Mouse (Mus musculus) G1E (cell line): ENCODE measurements around the gene Cntrob. TPM values are rescaled to one million over a fixed set of nuclear protein-coding genes. Genes with fewer than 3 reads are reported as not detected.
"Not testable (repeated sequence)": the region's sequence is repeated elsewhere in the genome, so short reads cannot be mapped to it uniquely, and the experiment has no call there.

Experiments
- ATAC-seq: 2 replicates; pipeline ENCODE4 v1.8.0; 2016; ENCODE audit warnings: mild to moderate bottlenecking; ENCODE audit not compliant: insufficient number of reproducible peaks, poor library complexity, low FRiP score, severe bottlenecking; ENCODE audit errors: extremely low read depth
- DNase-seq: peaks from one replicate; pipeline ENCODE4 v3.0.0; 2012; ENCODE audit warnings: low spot score
- H3K27me3 ChIP-seq: 2 replicates; pipeline ENCODE4 v1.6.1; 2012; ENCODE audit warnings: mild to moderate bottlenecking, low read length, inconsistent platforms; ENCODE audit not compliant: insufficient read depth
- H3K36me3 ChIP-seq: replicated peaks from 2 replicates; pipeline ENCODE3; 2012; ENCODE audit warnings: mild to moderate bottlenecking, inconsistent platforms
- H3K4me1 ChIP-seq: 2 replicates; pipeline ENCODE4 v1.6.1; 2012; ENCODE audit warnings: low read depth, low read length, inconsistent platforms, mixed read lengths; ENCODE audit not compliant: insufficient read depth
- H3K4me3 ChIP-seq: 2 replicates; pipeline ENCODE4 v1.5.1; 2012; ENCODE audit warnings: low read depth, mild to moderate bottlenecking, inconsistent platforms, low read length, moderate library complexity, mixed read lengths
- H3K9me3 ChIP-seq: replicated peaks from 2 replicates; pipeline ENCODE4 v1.6.1; 2012; ENCODE audit warnings: inconsistent platforms
- CTCF ChIP-seq: IDR thresholded peaks from 2 replicates; pipeline ENCODE4 v1.5.1; 2012; ENCODE audit warnings: low read depth, low read length, inconsistent platforms, mixed read lengths
- GATA1 ChIP-seq: IDR thresholded peaks from 2 replicates; pipeline ENCODE4 v1.6.1; 2012; ENCODE audit warnings: borderline replicate concordance, low read length, inconsistent platforms, mixed read lengths
- GATA2 ChIP-seq: IDR thresholded peaks from 2 replicates; pipeline ENCODE4 v1.6.1; 2012; ENCODE audit warnings: low read depth, low read length, inconsistent platforms, borderline replicate concordance
- POLR2AphosphoS5 ChIP-seq: IDR thresholded peaks from 2 replicates; pipeline ENCODE4 v1.6.1; 2012; ENCODE audit warnings: low read depth, low read length, inconsistent platforms; ENCODE audit not compliant: insufficient replicate concordance
- TAL1 ChIP-seq: conservative IDR thresholded peaks from 2 replicates; pipeline ENCODE4 v1.6.1; 2012; ENCODE audit warnings: low read depth, low read length, inconsistent platforms, mixed read lengths
- polyA plus RNA-seq: library from polyadenylated mRNA; stranded (reverse); fragments of >175 nt; gene quantifications from 2 replicates; pipeline ENCODE4 v1.2.3, GENCODE M21; 2012
- total RNA-seq, 2 experiments: library from RNA; stranded (forward) in 1 of 2; stranded (reverse) in 1 of 2; fragments of 200-1000 nt in 1 of 2; fragments of >200 nt in 1 of 2; fragmentation: Nextera tagmentation in 1 of 2; gene quantifications; 2 replicates each; pipeline ENCODE4 v1.2.3; 2014 to 2017

Cntrob gene
- total and polyA plus RNA-seq, 3 experiments: 26.0 to 30.8 (median 30.3) TPM

DNA sequence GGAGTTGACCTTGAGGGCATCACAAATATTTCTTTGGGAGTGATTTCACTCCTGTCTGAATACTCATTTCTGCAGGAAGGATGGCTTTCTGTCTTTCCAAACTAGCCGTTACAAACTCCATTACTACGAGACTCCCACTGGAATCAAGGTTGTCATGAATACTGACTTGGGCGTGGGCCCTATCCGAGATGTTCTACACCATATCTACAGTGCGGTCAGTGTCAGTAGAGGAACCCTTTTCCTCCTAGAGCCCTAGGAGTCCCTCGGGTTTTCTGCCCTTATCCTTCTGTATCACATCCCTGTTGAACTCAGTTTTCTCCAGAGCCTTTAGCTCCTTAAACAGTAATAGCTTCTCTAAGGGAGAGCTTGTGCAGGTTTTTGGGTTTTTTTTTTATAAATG lies 1.2 kb upstream of the Cntrob start:
- peak overlapping the region; percentile 70; the same call in 1 of the 2 replicates for H3K4me3 ChIP-seq
- H3K36me3 ChIP-seq: peaks cover 29% of the 10 kb centered on the region
- peaks cover 34% of the 10 kb centered on the region for H3K27me3 ChIP-seq
- TF ChIP-seq GATA1: no peak
- TF ChIP-seq GATA2: no peak
- no peak for TF ChIP-seq CTCF
- no peak for TF ChIP-seq POLR2AphosphoS5
- TF ChIP-seq TAL1: no peak
- H3K4me1 ChIP-seq: peaks cover 59% of the 10 kb centered on the region
- no peak for ATAC-seq
- H3K9me3 ChIP-seq: no peaks in the 10 kb centered on the region
- no peak for DNase-seq

DNA sequence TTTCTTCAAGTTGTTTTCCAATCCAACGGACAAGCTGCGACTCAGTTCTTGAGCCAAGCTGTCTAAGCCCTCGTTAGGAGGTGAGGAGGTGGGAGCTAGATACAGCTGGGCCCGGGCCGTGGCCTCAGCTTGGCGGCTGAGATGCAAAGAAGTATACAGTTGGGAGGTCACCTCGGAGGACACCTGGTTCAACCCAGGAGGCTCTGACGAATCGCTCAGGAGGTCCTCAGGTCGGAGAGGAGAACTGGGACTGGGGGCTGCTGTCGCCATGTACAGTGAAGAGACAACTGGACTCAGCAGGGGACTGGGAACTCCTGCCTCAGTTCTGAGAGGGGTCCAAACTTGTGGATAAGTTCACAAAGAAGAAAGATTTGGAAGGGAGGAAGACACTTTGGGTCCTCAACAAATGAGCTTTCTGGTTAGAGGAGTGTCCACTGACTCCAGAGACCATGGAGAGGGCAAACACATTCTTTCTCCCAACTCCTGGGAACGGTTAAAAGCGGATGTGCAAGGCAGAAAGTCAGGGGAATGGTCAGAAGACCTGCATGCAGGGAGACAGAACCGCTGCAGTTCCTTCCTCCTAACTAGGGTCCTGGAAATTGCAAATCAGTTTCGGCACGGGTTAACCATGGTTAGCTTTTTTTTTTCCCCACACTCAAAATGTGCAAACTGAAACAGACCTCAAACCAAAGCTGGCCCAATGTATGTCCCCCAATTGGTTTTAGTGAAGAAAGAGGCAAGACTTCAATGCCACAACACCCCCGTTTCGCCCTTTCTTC lies 693 bp downstream of the Cntrob start:
- DNase-seq (peak; percentile 26), ATAC-seq (no peak)
- Histone ChIP-seq H3K36me3 (peaks cover 47% of the 10 kb centered on the region), H3K9me3 (no peaks in the 10 kb centered on the region), H3K4me1 (peaks cover 59% of the 10 kb centered on the region), H3K4me3 (peak overlapping the region; percentile 70), H3K27me3 (peaks cover 16% of the 10 kb centered on the region)
- no peak for TF ChIP-seq TAL1
- no peak for TF ChIP-seq GATA2
- no peak for TF ChIP-seq GATA1
- TF ChIP-seq CTCF: no peak
- TF ChIP-seq POLR2AphosphoS5: no peak

DNA sequence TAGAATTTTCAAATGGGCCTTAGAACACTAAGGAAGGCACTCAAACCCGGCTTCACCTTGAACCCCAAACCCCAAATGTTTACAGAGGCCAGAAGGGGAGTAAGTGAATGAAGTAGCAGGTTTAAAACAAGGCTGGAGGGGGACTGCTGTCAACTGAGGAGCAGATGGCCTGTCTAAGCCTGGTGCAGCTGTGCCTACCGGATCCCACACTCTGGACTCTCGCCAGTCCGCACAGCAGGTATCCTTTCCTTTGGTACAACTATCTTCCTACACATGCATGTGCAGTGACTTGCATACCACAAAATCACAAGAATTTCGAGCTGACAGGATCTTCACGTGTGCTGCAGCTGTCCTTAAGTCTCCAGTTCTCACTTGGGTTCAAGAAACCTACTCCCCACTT lies 1.6 kb downstream of the Cntrob start:
- ATAC-seq (no peak), DNase-seq (no peak)
- no peak for TF ChIP-seq GATA1
- Histone ChIP-seq H3K36me3 (peaks cover 55% of the 10 kb centered on the region), H3K27me3 (peaks cover 8% of the 10 kb centered on the region), H3K4me1 (peaks cover 54% of the 10 kb centered on the region), H3K9me3 (no peaks in the 10 kb centered on the region), H3K4me3 (peak overlapping the region; percentile 53; the same call in 1 of the 2 replicates)

DNA sequence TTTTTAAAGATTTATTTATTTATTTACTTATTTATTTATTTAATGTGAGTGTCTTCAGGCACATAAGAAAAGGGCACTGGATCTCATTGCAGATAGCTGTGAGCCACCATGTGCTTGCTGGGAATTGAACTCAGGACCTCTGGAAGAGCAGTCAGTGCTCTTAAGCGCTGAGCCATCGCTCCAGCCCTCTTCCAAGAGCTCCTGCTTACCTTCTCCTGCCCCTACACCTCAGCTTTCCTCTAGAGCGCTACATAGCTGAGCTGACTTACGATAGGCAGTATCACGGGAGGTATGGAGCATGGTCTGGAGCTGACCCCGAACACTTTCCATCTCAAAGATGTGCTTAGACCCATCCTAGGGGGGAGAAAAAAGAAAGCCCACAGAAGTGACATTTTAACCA lies 2.0 kb downstream of the Cntrob start:
- peaks cover 59% of the 10 kb centered on the region for H3K36me3 ChIP-seq
- no peak for ATAC-seq
- no peaks in the 10 kb centered on the region for H3K9me3 ChIP-seq
- peaks cover 50% of the 10 kb centered on the region for H3K4me1 ChIP-seq
- peaks cover 3% of the 10 kb centered on the region for H3K27me3 ChIP-seq
- no peak overlapping the region for H3K4me3 ChIP-seq
- no peak for TF ChIP-seq POLR2AphosphoS5
- no peak for TF ChIP-seq CTCF
- TF ChIP-seq GATA2: no peak
- no peak for TF ChIP-seq GATA1
- no peak for TF ChIP-seq TAL1
- no peak for DNase-seq

DNA sequence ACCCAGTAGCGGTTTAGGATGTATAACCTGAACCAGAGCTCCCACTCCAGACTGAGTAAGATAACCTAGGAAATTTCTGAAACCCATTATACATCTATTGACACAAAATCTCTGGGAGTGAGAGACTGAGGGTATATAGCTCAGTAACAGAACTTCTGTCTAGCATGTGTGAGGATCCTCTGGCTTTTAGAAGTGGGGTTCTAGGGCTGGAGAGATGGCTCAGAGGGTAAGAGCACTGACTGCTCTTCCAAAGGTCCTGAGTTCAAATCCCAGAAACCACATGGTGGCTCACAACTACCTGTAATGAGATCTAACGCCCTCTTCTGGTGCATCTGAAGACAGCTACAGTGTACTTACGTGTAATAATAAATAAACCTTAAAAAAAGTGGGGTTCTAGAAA lies 5.6 kb downstream of the Cntrob start:
- H3K4me3 ChIP-seq, H3K27me3 ChIP-seq, H3K9me3 ChIP-seq, DNase-seq, ATAC-seq: not testable (repeated sequence)
- peaks cover 26% of the 10 kb centered on the region for H3K4me1 ChIP-seq
- H3K36me3 ChIP-seq: peaks cover 85% of the 10 kb centered on the region

DNA sequence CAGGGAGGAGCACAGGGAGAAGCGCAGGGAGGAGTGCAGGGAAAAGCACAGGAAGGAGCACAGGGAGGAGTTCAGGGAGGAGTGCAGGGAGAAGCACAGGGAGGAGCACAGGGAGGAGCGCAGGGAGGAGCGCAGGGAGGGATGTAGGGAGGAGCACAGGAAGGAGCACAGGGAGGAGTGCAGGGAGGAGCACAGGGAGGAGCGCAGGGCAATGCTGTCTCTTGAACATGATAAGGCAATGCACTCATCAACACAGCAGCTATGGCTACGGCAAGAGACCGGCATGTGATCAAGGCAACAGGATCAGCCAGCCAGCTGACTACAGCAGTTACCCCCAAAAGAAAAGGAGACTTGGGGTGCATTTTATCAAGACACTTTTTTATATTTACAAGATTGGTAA lies 7.2 kb downstream of the Cntrob start:
- no peak for ATAC-seq
- peaks cover 11% of the 10 kb centered on the region for H3K4me1 ChIP-seq
- H3K4me3 ChIP-seq: peak overlapping the region; percentile 27; the same call in 1 of the 2 replicates
- DNase-seq: no peak
- no peaks in the 10 kb centered on the region for H3K9me3 ChIP-seq
- H3K36me3 ChIP-seq: peaks cover 93% of the 10 kb centered on the region
- H3K27me3 ChIP-seq: no peaks in the 10 kb centered on the region
- TF ChIP-seq POLR2AphosphoS5: no peak
- TF ChIP-seq CTCF: no peak
- TF ChIP-seq GATA2: no peak
- no peak for TF ChIP-seq GATA1
- TF ChIP-seq TAL1: no peak

DNA sequence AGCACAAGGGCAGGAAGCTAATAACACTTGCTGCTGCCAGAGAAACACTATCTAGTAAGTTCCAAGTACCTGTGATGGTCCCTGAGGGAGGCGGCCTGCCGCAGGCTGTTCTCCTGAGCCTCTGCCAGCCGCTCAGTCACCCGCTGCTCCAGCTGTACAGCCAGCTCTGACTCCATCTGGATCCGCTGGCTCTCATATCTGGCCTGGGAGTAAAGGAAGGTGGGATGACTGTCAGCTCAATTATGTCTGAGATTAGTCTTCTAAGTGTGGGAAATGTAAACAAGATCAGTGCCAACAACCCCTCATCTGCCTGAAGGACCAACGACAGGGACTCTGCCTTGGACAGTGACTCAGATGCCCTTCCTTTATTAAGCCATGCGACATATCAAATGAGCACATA lies 12.3 kb downstream of the Cntrob start:
- ATAC-seq: no peak
- TF ChIP-seq GATA1 (no peak), TAL1 (no peak), CTCF (no peak), POLR2AphosphoS5 (no peak), GATA2 (no peak)
- peaks cover 95% of the 10 kb centered on the region for H3K36me3 ChIP-seq
- no peaks in the 10 kb centered on the region for H3K27me3 ChIP-seq
- H3K4me1 ChIP-seq: peaks cover 3% of the 10 kb centered on the region
- H3K4me3 ChIP-seq: no peak overlapping the region
- DNase-seq: no peak
- no peaks in the 10 kb centered on the region for H3K9me3 ChIP-seq
